Mouse (Mus musculus) central nervous system, embryonic 11.5 days (tissue): Measurements from ENCODE around the gene Efnb3. TPM values are rescaled to one million over a fixed set of nuclear protein-coding genes. Genes with fewer than 3 reads are reported as not detected.

ENCODE experiments used
- polyA plus RNA-seq: library from polyadenylated mRNA; depleted of rRNA; stranded (reverse); fragments of >200 nt; gene quantifications from 2 replicates; pipeline ENCODE4 v1.2.3, GENCODE M21; 2012; rRNA removed

The Efnb3 gene
- polyA plus RNA-seq, result 60.4 and 60.6 TPM in 2 replicates

DNA sequence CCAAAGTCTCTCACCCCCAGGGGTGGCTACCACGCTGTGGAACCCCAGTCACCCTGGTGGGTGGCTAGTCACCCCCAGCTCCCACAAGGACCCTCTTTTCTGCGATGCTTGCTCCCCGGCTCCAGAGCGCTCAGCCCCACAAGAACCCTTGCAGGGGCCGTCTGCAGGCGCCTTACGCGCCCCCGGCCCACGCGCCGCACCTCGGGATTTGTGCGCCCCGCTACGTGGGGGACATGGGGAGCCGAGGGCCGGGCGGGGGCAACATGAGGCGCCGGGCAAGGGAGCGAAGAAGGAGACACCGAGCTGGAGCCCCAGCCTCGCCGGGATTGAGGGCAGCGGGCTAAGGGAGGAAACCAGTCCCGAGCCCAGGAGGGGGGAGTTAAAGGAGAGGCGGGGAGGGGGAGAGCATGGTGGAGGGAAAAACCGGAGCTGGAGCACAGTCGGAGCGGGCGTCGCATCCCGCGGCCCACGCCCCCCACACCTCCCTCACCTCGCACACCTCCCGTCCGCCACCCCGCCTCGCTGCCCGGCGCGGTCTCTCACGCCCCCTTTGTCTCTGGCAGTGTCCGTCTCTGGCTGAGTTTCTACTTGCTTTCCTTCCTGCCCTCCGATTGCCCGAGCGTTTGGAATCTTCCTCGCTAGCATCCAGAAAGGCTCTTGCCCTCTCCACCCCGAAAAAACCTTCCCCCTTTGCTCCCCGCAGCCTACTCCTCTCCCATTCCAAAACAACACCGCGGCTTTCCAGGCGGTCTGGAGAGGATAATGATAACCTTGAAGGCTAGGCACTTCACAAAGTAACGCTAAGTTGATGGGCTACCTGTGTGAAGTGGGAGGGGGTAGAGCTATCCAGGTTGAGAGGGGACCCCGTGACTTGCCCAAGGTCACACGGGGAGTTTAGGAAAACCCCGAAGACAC, at the start of gene Efnb3:
Efnb3 (minus strand) TSS at position 355 of the 915 bp plus-strand sequence.

DNA sequence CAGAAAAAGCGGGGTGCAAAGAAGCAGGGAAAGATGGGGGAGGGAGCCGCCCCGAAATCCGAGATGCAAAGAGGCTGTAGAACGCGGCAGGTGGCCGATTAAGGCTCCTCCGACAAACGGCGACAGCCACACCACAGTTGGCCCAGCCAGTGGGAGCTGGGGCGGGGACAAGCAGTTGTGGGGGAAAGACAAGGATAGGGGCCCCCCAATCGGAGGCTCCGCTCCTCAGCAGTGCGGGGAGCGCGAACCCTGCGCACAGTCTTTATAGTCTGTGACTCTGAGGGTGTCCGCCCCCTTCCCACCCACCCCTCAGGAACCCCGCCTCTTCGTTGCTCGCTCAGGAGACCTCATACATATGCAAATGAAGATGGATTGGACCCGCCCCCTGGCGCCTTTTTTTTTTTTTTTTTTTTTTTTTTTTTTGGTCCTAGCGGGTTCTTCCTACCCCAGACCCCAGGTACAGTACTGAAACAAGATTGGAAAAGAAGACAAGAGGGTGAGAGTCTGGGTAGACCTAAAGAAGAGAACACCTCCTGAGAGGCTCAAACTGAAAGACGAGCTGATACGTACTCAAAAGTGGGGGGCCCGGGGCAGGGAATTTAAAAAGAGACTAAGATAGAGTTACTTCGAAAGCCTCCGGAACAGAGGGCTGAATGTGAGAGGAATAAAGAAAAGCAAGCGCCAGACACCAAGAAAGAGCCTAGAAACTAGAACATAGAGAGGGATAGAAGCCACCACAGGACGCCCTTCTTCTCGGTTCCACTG, 45.9 kb upstream of the Efnb3 start, which contains the start of gene Atp1b2:
Atp1b2 (minus strand) TSS at position 217 of the 765 bp plus-strand sequence.

DNA sequence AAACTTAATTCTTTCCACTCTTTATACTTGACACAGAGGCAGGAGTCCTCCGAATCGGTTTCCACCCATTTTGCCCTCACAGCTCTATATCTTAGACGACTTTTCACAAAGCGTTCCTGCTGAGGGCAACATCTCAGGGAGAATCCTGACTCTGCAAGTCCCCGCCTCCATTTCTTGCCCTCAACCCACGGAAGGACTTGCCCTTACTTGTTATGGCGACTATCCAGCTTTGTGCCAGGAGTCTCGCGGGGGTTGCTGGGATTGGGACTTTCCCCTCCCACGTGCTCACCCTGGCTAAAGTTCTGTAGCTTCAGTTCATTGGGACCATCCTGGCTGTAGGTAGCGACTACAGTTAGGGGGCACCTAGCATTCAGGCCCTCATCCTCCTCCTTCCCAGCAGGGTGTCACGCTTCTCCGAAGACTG, 20.1 kb upstream of the Efnb3 start, which contains the start of the genes Wrap53 and Trp53:
Wrap53 (minus strand) TSS at position 165 of the 424 bp plus-strand sequence.
Trp53 (plus strand) TSS at position 269 of the 424 bp plus-strand sequence.

DNA sequence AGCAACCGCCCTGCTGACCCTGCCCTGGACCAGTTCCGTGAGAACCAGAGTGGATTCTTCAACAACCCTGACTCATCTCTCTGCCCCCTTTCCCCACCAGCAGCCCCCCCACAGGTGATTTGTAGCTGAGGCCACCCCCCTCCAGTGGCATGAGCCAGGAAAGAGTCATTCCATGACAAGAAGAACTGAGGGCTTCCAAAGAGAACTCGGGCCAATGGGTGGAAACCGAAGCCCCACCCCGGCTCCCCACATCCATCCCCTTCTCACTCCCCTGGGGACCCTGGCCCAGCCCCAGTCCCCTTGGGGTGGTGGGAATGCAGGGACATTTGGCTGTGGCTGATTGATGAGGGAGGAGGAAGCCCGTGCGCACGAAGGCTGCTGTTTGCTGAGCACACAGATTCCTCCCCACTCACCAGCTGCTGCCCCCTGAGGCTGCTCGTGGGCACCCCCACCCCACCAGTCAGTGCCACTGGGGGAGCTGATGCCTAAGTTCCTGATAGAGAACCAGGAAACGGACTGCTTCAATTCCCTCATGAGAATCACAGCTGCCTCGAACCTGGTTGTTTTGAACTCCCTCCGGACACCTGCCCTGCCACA, 10.8 kb downstream of the Efnb3 start, which contains the start of gene Dnah2:
Dnah2 (minus strand) TSS at position 51 of the 597 bp plus-strand sequence.

Other genes with a start within 250 kb of the Efnb3 start
- gene Cntrob, start 236.4 kb downstream of the Efnb3 start, polyA plus RNA-seq, result 49.2 and 87.7 TPM in 2 replicates
- gene Trappc1, start 236.2 kb downstream of the Efnb3 start, polyA plus RNA-seq, result 142 and 178 TPM in 2 replicates
- gene Kcnab3, start 233.9 kb downstream of the Efnb3 start, polyA plus RNA-seq, result 3.3 and 3.6 TPM in 2 replicates
- gene Rnf227, start 219.7 kb downstream of the Efnb3 start, polyA plus RNA-seq, result 23.9 and 43.4 TPM in 2 replicates
- gene Chd3, start 190.8 kb downstream of the Efnb3 start, polyA plus RNA-seq, result 300 and 312 TPM in 2 replicates
- gene Naa38, start 164.7 kb downstream of the Efnb3 start, polyA plus RNA-seq, result 82.7 and 106 TPM in 2 replicates
- gene Cyb5d1, start 164.6 kb downstream of the Efnb3 start, polyA plus RNA-seq, result 32.4 and 41.8 TPM in 2 replicates
- gene Tmem88, start 162.0 kb downstream of the Efnb3 start, polyA plus RNA-seq, result 8.5 and 12.8 TPM in 2 replicates
- gene Kdm6b, start 146.5 kb downstream of the Efnb3 start, polyA plus RNA-seq, result 23.4 and 26.2 TPM in 2 replicates
- gene Dnah2, start 11.1 kb downstream of the Efnb3 start, polyA plus RNA-seq, result 1.5 and 2.1 TPM in 2 replicates
- 22.5 and 33.0 TPM in 2 replicates for gene Wrap53, start 20.1 kb upstream of the Efnb3 start, polyA plus RNA-seq
- 151 and 154 TPM in 2 replicates for gene Trp53, start 20.2 kb upstream of the Efnb3 start, polyA plus RNA-seq
- gene Atp1b2, start 45.7 kb upstream of the Efnb3 start, polyA plus RNA-seq, result 11.4 and 13.4 TPM in 2 replicates
- 0.86 and 1.6 TPM in 2 replicates for gene Shbg, start 57.7 kb upstream of the Efnb3 start, polyA plus RNA-seq
- gene Sat2, start 61.8 kb upstream of the Efnb3 start, polyA plus RNA-seq, result 14.8 and 16.0 TPM in 2 replicates
- 126 and 156 TPM in 2 replicates for gene Fxr2, start 72.8 kb upstream of the Efnb3 start, polyA plus RNA-seq
- gene Sox15, start 95.1 kb upstream of the Efnb3 start, polyA plus RNA-seq, result 0.12 and 0.22 TPM in 2 replicates
- 97.0 and 101 TPM in 2 replicates for gene Mpdu1, start 102.4 kb upstream of the Efnb3 start, polyA plus RNA-seq
- gene Cd68, start 105.9 kb upstream of the Efnb3 start, polyA plus RNA-seq, result 4.7 and 9.4 TPM in 2 replicates
- 1,301 and 1,419 TPM in 2 replicates for gene Eif4a1, start 112.2 kb upstream of the Efnb3 start, polyA plus RNA-seq
- 92.5 and 186 TPM in 2 replicates for gene Senp3, start 121.9 kb upstream of the Efnb3 start, polyA plus RNA-seq
- 0.29 and 0.97 TPM in 2 replicates for gene Tnfsf13, start 125.6 kb upstream of the Efnb3 start, polyA plus RNA-seq
- 4.4 and 4.9 TPM in 2 replicates for gene Tnfsf12, start 135.6 kb upstream of the Efnb3 start, polyA plus RNA-seq
- 1.7 and 2.3 TPM in 2 replicates for gene Tnfsfm13, start 135.9 kb upstream of the Efnb3 start, polyA plus RNA-seq
- gene Polr2a, start 198.4 kb upstream of the Efnb3 start, polyA plus RNA-seq, result 48.6 and 79.6 TPM in 2 replicates
- 0.16 and 0.30 TPM in 2 replicates for gene Slc35g3, start 201.8 kb upstream of the Efnb3 start, polyA plus RNA-seq
- 4.7 and 5.0 TPM in 2 replicates for gene Zbtb4, start 205.7 kb upstream of the Efnb3 start, polyA plus RNA-seq
- 1.7 and 15.7 TPM in 2 replicates for gene Chrnb1, start 235.7 kb upstream of the Efnb3 start, polyA plus RNA-seq
- gene Fgf11, start 241.7 kb upstream of the Efnb3 start, polyA plus RNA-seq, result 4.7 and 7.5 TPM in 2 replicates
- gene Tmem102, start 245.4 kb upstream of the Efnb3 start, polyA plus RNA-seq, result 0.19 and 0.27 TPM in 2 replicates